Mouse (Mus musculus): ENCODE results near the gene Fcgrt. TPM values are rescaled to one million over a fixed set of nuclear protein-coding genes. Genes with fewer than 3 reads are reported as not detected.

Fcgrt gene
- polyA plus RNA-seq, 1 experiment from 2014 or later: 16.6 TPM

DNA sequence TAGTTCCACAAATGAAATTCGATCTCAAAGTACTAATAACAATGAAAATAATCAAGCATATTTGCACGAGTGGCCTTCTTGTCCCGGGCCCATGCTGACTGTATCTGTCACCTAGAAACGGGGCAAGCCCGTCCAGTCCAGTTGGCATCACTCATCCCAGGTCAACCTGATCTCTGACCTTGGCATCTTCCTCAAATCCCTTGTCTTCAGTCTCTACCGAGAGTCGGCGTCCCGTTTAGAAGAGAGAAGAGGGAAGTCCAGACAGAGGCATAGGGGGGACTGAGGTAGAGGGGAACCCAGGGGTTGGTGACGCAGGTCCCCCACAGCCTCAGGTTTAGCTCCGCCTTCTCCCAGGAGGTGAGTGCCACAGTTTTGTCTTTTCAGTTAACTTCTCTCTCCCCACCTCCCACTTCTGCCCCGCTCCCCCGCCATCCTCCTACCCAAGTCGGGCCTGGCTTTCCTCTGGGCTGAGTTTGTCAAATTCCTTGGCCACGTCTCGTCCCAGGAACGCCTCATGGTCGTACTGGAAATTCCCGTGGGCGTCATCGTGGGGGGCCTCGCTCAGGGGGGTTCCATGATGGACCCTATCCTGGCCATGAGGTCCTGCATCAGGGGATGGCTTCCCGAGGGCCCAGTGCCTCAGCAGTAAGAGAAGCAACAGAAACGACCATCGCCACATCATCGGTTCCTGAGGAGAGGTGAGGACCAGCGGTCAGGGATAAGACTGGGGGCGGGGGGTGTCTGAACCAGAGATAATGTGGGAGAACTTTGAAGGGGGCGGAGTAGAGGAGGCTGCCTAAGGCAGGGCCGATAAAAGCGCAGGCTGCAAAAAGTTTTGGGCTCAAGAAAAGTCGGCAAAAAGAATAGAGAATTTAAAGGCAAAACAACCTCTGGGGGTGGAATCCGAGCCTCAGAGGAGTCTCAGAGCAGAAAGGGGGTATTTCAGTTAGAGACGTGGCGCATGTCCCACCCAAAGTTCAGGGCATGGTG is 12.4 kb downstream of the Fcgrt start:
- WGBS: 15% methylated on average over 35 of the region's 35 CpGs
- peak; percentile 41; the same call in 1 of the 2 replicates for ATAC-seq (replicated peaks)
- H3K27ac ChIP-seq (replicated peaks): no peak overlapping the region

DNA sequence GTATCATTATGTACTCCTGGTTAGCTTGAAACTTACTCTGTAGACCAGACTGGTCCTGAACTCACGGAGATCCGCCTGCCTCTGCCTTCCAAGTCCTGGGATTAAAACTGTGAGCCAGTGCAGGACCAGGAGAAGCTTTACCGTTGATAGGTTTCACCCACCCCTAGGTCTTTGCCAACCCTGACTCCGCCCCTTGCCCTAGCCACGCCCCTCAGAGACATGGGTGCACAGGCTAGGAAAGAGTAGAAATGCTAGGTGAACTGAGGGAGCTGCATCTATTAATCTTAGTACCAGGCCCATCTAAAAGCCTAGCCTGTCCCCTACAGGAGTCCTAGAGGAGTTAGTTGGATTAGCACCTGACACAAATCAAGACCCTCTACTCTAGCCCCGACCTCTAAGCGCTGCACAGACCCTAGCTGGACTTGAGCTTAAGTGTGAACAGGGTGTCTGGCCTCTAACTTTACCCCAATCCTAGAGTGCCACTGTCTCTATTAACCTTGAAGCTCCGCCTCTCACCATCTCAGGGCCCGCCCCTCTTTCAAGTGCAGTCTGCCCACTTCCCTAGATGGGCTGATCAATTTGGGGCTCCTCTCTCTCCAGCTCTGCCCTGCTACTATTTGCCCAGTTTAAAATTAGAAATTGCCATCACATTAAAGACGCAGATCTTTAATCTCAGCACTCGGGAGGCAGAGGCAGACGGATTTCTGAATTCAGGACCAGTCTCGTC is 13.2 kb downstream of the Fcgrt start:
- 83% methylated on average over 13 of the region's 13 CpGs for WGBS
- no peak overlapping the region; the same call in 1 of the 2 replicates for H3K4me2 ChIP-seq (replicated peaks)
- ATAC-seq (replicated peaks): no peak

More for the DNA sequence above, 12.4 kb downstream of the Fcgrt start:
- Histone ChIP-seq H3K36me3 (no peaks in the 10 kb centered on the region; the same call in 1 of the 2 replicates), H3K27me3 (no peaks in the 10 kb centered on the region), H3K4me1 (peaks cover 13% of the 10 kb centered on the region), H3K4me3 (peak overlapping the region; percentile 43), H3K4me2 (replicated peaks) (peak overlapping the region; percentile 51), H3K9ac (replicated peaks) (peak overlapping the region; percentile 40), H3K9me3 (no peaks in the 10 kb centered on the region)

DNA sequence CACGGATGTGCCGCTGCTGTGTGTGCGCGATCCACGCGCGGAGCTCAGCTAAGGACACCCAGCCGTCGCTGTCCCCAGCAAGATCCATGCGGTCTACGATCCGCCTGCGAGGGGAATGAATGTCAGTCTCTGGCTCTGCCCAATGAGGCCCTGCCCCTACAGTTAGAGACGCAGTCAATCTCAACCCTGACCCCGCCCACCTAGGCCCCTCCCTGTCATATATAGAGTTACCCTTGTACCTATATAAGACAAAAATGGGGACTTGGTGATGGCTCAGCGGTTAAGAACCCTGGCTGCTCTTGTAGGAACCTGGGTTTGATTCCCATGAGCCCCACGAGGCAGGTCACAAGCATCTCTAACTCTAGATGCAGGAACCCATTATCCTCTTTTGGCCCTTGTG is 15.1 kb downstream of the Fcgrt start:
- no peak overlapping the region for H3K9ac ChIP-seq (replicated peaks)
- H3K4me1 ChIP-seq: peaks cover 13% of the 10 kb centered on the region
- no peaks in the 10 kb centered on the region for H3K27me3 ChIP-seq
- H3K4me3 ChIP-seq: no peak overlapping the region
- peaks cover 5% of the 10 kb centered on the region; the same call in 1 of the 2 replicates for H3K36me3 ChIP-seq
- H3K9me3 ChIP-seq: no peaks in the 10 kb centered on the region
- no peak overlapping the region for H3K4me2 ChIP-seq (replicated peaks)
- H3K27ac ChIP-seq (replicated peaks): no peak overlapping the region
- WGBS: 96% methylated on average over 17 of the region's 17 CpGs
- no peak for ATAC-seq (replicated peaks)

More for the DNA sequence above, 13.2 kb downstream of the Fcgrt start:
- H3K27ac ChIP-seq (replicated peaks): no peak overlapping the region
- H3K4me1 ChIP-seq: peaks cover 13% of the 10 kb centered on the region
- H3K27me3 ChIP-seq: no peaks in the 10 kb centered on the region
- no peak overlapping the region for H3K4me3 ChIP-seq
- H3K9me3 ChIP-seq: no peaks in the 10 kb centered on the region
- H3K9ac ChIP-seq (replicated peaks): no peak overlapping the region
- H3K36me3 ChIP-seq: peaks cover 5% of the 10 kb centered on the region; the same call in 1 of the 2 replicates

DNA sequence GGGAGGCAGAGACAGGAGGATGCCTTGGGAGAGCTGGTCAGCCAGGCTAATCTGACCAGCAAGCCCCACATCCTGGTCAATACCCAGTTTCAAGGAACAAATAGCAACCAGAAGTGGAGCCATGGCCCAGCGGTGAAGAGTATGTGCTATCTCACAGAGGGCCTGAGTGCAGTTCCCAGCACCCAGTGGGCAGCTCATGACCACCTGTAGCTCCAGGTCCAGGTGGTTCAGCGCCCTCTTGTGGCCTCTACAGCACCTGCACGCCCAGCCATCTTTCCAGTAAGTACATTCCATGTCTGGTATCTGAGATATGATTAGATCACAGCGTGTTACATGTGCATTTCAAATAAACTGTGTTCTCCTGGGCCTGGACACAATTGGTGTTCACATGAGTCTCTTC is 17.6 kb downstream of the Fcgrt start:
- no peaks in the 10 kb centered on the region for H3K9me3 ChIP-seq

DNA sequence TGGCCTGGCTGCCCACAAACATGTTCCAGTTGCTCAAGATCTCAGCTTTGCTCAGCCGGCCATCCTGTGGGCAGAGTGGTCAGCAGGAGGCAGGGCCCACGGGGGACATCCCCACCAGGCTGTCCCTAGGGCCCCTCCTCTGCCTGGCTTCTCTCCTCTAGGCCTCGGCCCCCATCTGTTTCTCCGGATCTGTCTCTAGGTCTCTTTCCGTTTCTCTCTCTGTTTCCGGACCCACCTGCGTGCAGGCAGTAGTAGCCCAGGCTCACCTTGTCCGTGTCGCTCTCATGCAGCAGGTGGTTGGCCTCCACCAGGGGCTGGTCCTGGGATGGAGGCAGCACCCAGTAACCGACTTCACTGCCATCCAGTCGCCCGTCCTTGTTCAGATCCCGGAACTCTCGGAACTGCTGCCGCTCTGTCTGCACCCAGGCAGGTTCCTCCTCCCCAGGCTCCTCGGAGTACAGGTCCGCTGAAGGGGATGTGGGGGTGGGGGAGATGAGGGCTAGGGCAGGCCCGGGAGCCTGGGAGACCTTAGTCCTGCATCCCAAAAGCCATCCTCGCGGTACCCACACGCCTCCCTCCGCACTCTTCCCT is 20.3 kb downstream of the Fcgrt start:
- ATAC-seq (replicated peaks): no peak
- WGBS: 82% methylated on average over 22 of the region's 22 CpGs
- Histone ChIP-seq H3K4me1 (peaks cover 2% of the 10 kb centered on the region; the same call in 1 of the 2 replicates), H3K4me3 (no peak overlapping the region), H3K27me3 (no peaks in the 10 kb centered on the region), H3K9me3 (no peaks in the 10 kb centered on the region), H3K27ac (replicated peaks) (no peak overlapping the region), H3K36me3 (peaks cover 8% of the 10 kb centered on the region; the same call in 1 of the 2 replicates), H3K4me2 (replicated peaks) (no peak overlapping the region), H3K9ac (replicated peaks) (no peak overlapping the region)

More for the DNA sequence above, 17.6 kb downstream of the Fcgrt start:
- WGBS: 78% methylated on average over 4 of the region's 4 CpGs
- no peak overlapping the region for H3K4me2 ChIP-seq (replicated peaks)
- no peak for ATAC-seq (replicated peaks)
- no peaks in the 10 kb centered on the region for H3K27me3 ChIP-seq
- no peak overlapping the region for H3K4me3 ChIP-seq
- peaks cover 8% of the 10 kb centered on the region; the same call in 1 of the 2 replicates for H3K36me3 ChIP-seq
- peaks cover 2% of the 10 kb centered on the region; the same call in 1 of the 2 replicates for H3K4me1 ChIP-seq
- no peak overlapping the region for H3K27ac ChIP-seq (replicated peaks)
- no peak overlapping the region for H3K9ac ChIP-seq (replicated peaks)

DNA sequence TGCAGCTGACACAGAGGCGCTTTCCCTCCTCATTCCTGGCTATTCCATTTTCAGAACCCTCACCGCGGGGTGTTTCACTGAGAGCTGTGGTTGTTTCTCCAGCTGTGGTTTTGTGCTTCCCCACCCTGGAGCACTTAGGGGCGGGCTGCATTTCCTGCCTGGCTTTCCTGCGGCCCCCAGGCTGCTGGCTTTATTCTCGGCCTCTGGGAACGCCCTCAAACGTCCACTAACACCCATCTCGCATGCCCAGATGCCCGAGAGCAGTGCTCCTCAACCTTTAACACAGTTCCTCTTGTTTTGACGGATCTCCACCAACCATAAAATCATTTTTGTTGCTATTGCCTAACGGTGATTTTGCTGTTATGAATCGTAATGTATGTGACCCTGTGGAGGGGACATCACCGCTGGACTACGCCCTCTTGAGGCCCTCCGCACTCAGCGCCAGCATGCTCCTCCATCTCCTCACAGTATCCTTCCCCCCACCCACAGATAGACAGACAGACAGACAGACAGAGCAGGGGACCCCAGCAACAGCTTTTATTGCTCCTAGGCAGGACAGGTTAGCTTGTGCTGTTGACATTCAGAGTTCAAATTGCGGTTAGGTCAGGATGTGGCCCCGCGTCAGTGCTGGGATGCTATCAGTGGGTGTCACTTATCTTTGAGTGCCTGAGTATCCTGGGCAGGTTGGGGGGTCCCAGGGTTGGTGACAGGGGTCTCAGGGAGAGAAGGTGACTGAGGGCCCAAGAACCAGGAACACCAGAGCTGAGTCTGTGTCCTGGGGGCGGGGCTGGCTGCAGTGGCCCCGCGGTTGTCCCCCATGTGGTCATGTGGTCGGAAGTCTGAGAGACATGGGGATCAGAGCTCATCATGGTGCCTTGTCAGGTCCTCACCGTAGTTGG is 21.0 kb downstream of the Fcgrt start:
- H3K9ac ChIP-seq (replicated peaks): no peak overlapping the region
- no peak overlapping the region for H3K4me2 ChIP-seq (replicated peaks)
- ATAC-seq (replicated peaks): no peak
- H3K27ac ChIP-seq (replicated peaks): no peak overlapping the region
- peaks cover 11% of the 10 kb centered on the region for H3K36me3 ChIP-seq
- no peaks in the 10 kb centered on the region for H3K9me3 ChIP-seq
- WGBS: 76% methylated on average over 25 of the region's 25 CpGs
- H3K4me3 ChIP-seq: no peak overlapping the region
- no peaks in the 10 kb centered on the region for H3K27me3 ChIP-seq
- peaks cover 2% of the 10 kb centered on the region; the same call in 1 of the 2 replicates for H3K4me1 ChIP-seq

DNA sequence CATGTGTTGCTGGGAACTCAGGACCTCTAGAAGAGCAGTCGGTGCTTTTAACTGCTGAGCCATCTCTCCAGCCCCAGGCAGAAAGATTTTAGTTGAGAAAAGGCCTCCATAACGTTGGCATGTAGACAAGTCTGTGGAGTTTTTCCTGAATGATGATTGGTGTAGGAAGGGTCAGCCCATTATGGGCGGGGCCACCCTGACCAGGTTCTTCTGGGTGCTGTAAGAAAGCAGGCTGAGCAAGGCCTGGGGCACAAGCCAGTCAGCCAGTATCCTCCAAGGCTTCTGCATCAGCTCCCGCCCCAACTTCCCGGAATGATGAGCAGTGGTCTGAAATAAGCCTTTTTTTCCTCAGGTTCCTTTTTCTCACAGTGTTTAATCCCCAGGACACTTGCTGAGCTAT is 22.6 kb downstream of the Fcgrt start:
- no peak for ATAC-seq (replicated peaks)
- Histone ChIP-seq H3K9ac (replicated peaks) (no peak overlapping the region), H3K27me3 (no peaks in the 10 kb centered on the region), H3K27ac (replicated peaks) (no peak overlapping the region), H3K4me1 (peaks cover 2% of the 10 kb centered on the region; the same call in 1 of the 2 replicates), H3K4me3 (no peak overlapping the region), H3K4me2 (replicated peaks) (no peak overlapping the region), H3K9me3 (no peaks in the 10 kb centered on the region), H3K36me3 (peaks cover 19% of the 10 kb centered on the region)
- 42% methylated on average over 5 of the region's 5 CpGs for WGBS

DNA sequence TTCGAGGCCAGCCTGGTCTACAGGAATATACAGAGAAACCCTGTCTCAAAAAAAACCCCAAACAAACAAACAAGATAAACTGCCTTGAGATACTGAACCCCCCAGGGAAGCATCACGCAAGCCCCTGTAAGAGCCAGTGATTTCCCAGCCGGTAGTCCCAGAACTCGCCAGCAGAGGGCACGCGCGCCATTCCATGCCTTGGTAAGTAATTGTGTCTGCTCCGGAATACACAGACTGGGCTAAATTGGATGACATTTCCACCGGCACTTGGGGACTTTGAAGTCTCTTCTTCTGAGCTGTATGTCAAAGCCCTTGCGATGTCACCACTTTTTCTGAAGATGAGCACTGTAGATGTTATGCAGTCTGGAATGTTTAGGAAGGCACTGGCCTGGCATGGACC is 23.8 kb downstream of the Fcgrt start:
- Histone ChIP-seq H3K27ac (replicated peaks) (no peak overlapping the region; the same call in 1 of the 2 replicates), H3K36me3 (peaks cover 24% of the 10 kb centered on the region), H3K27me3 (no peaks in the 10 kb centered on the region), H3K4me1 (peaks cover 2% of the 10 kb centered on the region; the same call in 1 of the 2 replicates), H3K4me2 (replicated peaks) (no peak overlapping the region), H3K9ac (replicated peaks) (no peak overlapping the region), H3K9me3 (no peaks in the 10 kb centered on the region), H3K4me3 (no peak overlapping the region)
- WGBS: 1% methylated on average over 10 of the region's 10 CpGs
- ATAC-seq (replicated peaks): peak; percentile 63

DNA sequence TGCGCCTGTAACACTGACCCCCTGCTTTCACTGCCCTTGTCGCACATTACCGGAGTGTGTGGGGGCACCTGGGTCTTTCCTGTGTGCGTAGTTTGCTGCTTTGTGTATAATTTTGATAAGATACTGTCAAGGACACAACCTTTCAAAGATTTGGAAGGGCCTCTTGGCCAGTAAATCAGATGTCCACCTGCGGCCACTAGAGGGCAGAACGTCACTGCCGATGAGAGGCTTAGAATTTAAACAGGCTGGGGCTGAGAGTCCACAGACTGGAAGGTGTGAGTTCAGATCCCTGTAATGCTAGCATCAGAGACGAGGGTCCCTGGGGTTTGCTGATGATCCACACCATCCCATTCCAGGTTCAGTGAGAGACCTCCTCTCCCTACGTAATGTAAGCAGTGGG is 25.1 kb downstream of the Fcgrt start:
- Histone ChIP-seq H3K27ac (replicated peaks) (no peak overlapping the region), H3K9ac (replicated peaks) (no peak overlapping the region), H3K27me3 (no peaks in the 10 kb centered on the region), H3K4me3 (no peak overlapping the region), H3K9me3 (no peaks in the 10 kb centered on the region), H3K4me1 (peaks cover 2% of the 10 kb centered on the region; the same call in 1 of the 2 replicates), H3K4me2 (replicated peaks) (no peak overlapping the region), H3K36me3 (peaks cover 25% of the 10 kb centered on the region)
- no peak for ATAC-seq (replicated peaks)
- WGBS: 41% methylated on average over 9 of the region's 9 CpGs

DNA sequence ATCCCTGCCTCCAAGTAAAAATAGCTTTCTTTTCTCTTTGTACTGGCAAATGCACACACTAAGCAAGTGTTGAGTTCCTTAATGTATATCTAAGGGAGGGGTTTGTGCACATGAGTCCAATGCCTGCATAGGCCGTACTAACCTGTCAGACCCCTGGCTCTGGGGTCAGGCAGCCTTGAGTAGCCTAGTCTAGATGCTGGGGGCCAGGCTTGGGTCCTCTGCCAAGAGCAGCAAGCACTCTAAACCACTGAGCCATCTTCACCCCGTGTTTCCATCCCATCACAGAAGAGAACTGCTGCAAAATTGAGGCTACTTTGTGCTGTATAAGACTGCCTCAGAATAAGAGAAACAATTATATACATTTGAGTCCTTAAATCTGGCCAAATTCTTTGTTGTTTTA is 25.8 kb downstream of the Fcgrt start:
- H3K36me3 ChIP-seq: peaks cover 22% of the 10 kb centered on the region
- peaks cover 2% of the 10 kb centered on the region; the same call in 1 of the 2 replicates for H3K4me1 ChIP-seq
- H3K9me3 ChIP-seq: no peaks in the 10 kb centered on the region
- ATAC-seq (replicated peaks): no peak
- no peak overlapping the region for H3K4me3 ChIP-seq
- WGBS: 89% methylated on average over 2 of the region's 2 CpGs
- no peak overlapping the region for H3K27ac ChIP-seq (replicated peaks)
- H3K27me3 ChIP-seq: no peaks in the 10 kb centered on the region
- H3K9ac ChIP-seq (replicated peaks): no peak overlapping the region
- H3K4me2 ChIP-seq (replicated peaks): no peak overlapping the region

DNA sequence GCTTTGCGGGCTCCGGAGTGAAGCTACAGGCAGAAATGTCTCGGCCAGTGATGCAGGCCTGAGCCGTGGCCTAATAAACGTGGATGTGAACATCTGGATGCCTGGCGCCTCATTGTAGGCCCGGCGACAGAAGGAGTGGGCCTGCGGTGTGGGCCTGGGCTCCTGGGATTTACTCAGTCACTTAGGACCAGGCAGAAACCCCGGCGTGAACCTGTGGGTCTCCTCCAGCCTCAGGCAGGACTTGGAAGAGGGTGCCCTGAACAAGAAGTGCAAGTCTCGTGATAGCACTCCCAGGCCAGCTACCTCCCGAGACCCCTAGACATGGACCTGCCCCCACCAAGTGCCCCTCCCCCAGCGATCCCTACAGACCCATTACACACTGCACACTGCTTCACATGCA is 26.3 kb downstream of the Fcgrt start:
- Histone ChIP-seq H3K36me3 (peaks cover 22% of the 10 kb centered on the region), H3K27ac (replicated peaks) (no peak overlapping the region), H3K27me3 (no peaks in the 10 kb centered on the region), H3K9me3 (no peaks in the 10 kb centered on the region), H3K9ac (replicated peaks) (no peak overlapping the region), H3K4me2 (replicated peaks) (no peak overlapping the region), H3K4me3 (no peak overlapping the region), H3K4me1 (peaks cover 2% of the 10 kb centered on the region; the same call in 1 of the 2 replicates)
- no peak for ATAC-seq (replicated peaks)
- WGBS: 91% methylated on average over 14 of the region's 14 CpGs
